Mouse (Mus musculus) urinary bladder, postnatal 14 days (tissue): ENCODE measurements around the gene Stap2.

Source experiments
- DNase-seq: peaks from one replicate; pipeline ENCODE4 v3.0.0; 2021; ENCODE audit warnings: low spot score

Gene Stap2

GRCm38 (mm10) chr17:56024931-56025330 lies 19.5 kb upstream of the Stap2 start:
- DNase-seq, result no peak

GRCm38 (mm10) chr17:56024476-56024875 lies 19.1 kb upstream of the Stap2 start:
- DNase-seq, result no peak

- DNase-seq, result peak; percentile 41
These were observed 18.0 kb upstream of the Stap2 start for GRCm38 (mm10) chr17:56023386-56023785.

GRCm38 (mm10) chr17:56022989-56023290 lies 17.6 kb upstream of the Stap2 start:
- no peak for DNase-seq

GRCm38 (mm10) chr17:56022131-56022988 lies 17.0 kb upstream of the Stap2 start:
- DNase-seq, result no peak

- DNase-seq, result no peak
These were observed 16.0 kb upstream of the Stap2 start for GRCm38 (mm10) chr17:56021161-56021910.

GRCm38 (mm10) chr17:56020400-56021084 lies 15.2 kb upstream of the Stap2 start:
- DNase-seq, result no peak

- peak; percentile 73 for DNase-seq
These were observed 13.2 kb upstream of the Stap2 start for GRCm38 (mm10) chr17:56018347-56019131.

GRCm38 (mm10) chr17:56017848-56018247 lies 12.5 kb upstream of the Stap2 start:
- DNase-seq, result no peak

GRCm38 (mm10) chr17:56016793-56017785 lies 11.7 kb upstream of the Stap2 start:
- DNase-seq, result no peak

GRCm38 (mm10) chr17:56016382-56016781 lies 11.0 kb upstream of the Stap2 start:
- no peak for DNase-seq

- DNase-seq, result no peak
These were observed 9.9 kb upstream of the Stap2 start for GRCm38 (mm10) chr17:56015293-56015692.

- DNase-seq, result no peak
These were observed 6.1 kb upstream of the Stap2 start for GRCm38 (mm10) chr17:56011441-56011840.

GRCm38 (mm10) chr17:56010681-56011080 lies 5.3 kb upstream of the Stap2 start:
- peak; percentile 84 for DNase-seq

GRCm38 (mm10) chr17:56010255-56010654 lies 4.9 kb upstream of the Stap2 start:
- no peak for DNase-seq

- DNase-seq, result no peak
These were observed 4.5 kb upstream of the Stap2 start for GRCm38 (mm10) chr17:56009962-56010240.

GRCm38 (mm10) chr17:56009088-56009961 lies 3.9 kb upstream of the Stap2 start:
- DNase-seq, result peak; percentile 93

GRCm38 (mm10) chr17:56008356-56009087 lies 3.1 kb upstream of the Stap2 start:
- peak; percentile 93 for DNase-seq
